Mouse (Mus musculus) neural tube, embryonic 11.5 days (tissue): Measurements from ENCODE around the gene Pidd1. TPM values are rescaled to one million over a fixed set of nuclear protein-coding genes. Genes with fewer than 3 reads are reported as not detected.
A peak's percentile ranks its signal among the peaks of the same experiment; 100 is the strongest.

Experiments used
- ATAC-seq: fragments of 200-750 bp; cut with Nextera tagmentation; 2 replicates; pipeline ENCODE4 v1.8.0; 2017; ENCODE audit warnings: moderate number of reproducible peaks, mild to moderate bottlenecking, moderate TSS enrichment, moderate library complexity; ENCODE audit not compliant: insufficient read depth, low FRiP score, low TSS enrichment
- DNase-seq: peaks from one replicate; pipeline ENCODE4 v3.0.0-alpha.2; 2015; ENCODE audit warnings: low spot score
- H3K27ac ChIP-seq: fragments of 300-500 bp; sonication (generic); 2 replicates; pipeline ENCODE4 v1.5.1; 2014; ENCODE audit warnings: low read depth, mild to moderate bottlenecking, low read length
- H3K27me3 ChIP-seq: fragments of 300-500 bp; sonication (generic); 2 replicates; pipeline ENCODE4 v1.6.1; 2014; ENCODE audit warnings: mild to moderate bottlenecking, low read length, mixed read lengths; ENCODE audit not compliant: control insufficient read depth, insufficient read depth
- H3K36me3 ChIP-seq: fragments of 300-500 bp; sonication (generic); 2 replicates; pipeline ENCODE4 v1.6.1; 2014; ENCODE audit warnings: mild to moderate bottlenecking, low read length, moderate library complexity, mixed read lengths; ENCODE audit not compliant: control insufficient read depth, insufficient read depth
- H3K4me1 ChIP-seq: fragments of 300-500 bp; sonication (generic); 2 replicates; pipeline ENCODE4 v1.6.1; 2014; ENCODE audit warnings: low read length, mixed read lengths; ENCODE audit not compliant: control insufficient read depth, insufficient read depth
- H3K4me2 ChIP-seq: fragments of 300-500 bp; sonication (generic); 2 replicates; pipeline ENCODE4 v1.6.1; 2014; ENCODE audit warnings: low read depth, mild to moderate bottlenecking, moderate library complexity
- H3K4me3 ChIP-seq: fragments of 300-500 bp; sonication (generic); 2 replicates; pipeline ENCODE4 v1.5.1; 2014; ENCODE audit warnings: low read depth, low read length
- H3K9ac ChIP-seq: fragments of 300-500 bp; sonication (generic); 2 replicates; pipeline ENCODE4 v1.6.1; 2014; ENCODE audit warnings: mild to moderate bottlenecking, low read length
- H3K9me3 ChIP-seq: fragments of 300-500 bp; sonication (generic); 2 replicates; pipeline ENCODE4 v1.6.1; 2016; ENCODE audit warnings: low read length; ENCODE audit not compliant: control insufficient read depth
- WGBS: fragments of 180-500 bp; shearing (Covaris S2); extraction: QIAGEN DNeasy Blood & Tissue Kit; methylation state at CpG from one replicate; pipeline ENCODE4 v1.1.7; 2014; 5-methylcytosine and 5-hydroxymethylcytosine counted together
- polyA plus RNA-seq: library from polyadenylated mRNA; unstranded; fragments of >200 nt; fragmentation: Nextera tagmentation; extraction: Ambion mirVana; gene quantifications from 2 replicates; pipeline ENCODE4 v1.2.1, GENCODE M21; 2014

The Pidd1 gene
- polyA plus RNA-seq, 1 experiment from 2014 or later = 9.5 TPM

DNA sequence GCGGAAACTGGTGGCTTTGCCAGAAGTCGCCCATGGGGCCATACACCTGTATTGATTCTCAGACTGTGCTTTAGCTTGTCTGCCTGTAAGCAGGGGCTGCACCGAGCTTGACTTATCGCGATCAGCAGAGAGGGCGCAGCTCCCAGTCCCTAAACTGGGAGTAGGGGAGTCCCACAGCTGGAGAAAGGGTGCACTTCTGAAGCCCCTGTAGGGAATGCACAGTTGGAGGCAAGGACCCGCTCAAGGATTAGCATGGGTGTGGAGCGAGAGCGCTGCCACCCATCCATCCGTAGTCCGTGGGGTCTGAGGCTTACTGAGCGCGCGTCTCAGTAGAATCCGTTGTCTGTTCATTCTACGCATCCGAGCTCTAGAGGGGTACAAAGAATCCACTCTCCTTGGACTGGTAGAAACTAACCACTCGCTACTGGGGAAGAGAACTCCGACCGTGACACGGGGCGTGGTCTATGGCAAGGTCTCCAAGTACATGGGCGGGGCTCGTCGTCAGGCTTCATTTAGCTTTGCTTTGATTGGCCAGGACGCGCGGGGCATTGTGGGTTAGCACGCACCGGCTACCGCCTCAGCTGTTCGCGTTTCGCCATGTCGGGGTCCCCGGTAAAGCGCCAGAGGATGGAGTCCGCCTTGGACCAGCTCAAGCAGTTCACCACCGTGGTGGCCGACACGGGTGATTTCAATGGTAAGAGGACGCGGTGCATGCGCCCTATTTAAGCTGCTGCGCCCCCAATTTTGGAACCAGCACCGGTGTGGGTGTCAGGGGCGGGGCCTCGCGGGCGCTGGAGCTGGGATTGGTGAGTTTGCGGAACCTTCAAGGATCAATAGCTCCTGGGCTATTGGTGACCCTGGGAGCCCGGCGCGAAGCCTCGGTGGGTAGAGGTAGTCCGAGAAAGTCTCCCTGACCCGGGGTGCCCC is 51.9 kb downstream of the Pidd1 start, which contains the start of gene Taldo1:
Gene Taldo1, plus strand, starts transcription at position 575 of the 927 bp plus-strand sequence.
- 2% methylated on average over 57 of the region's 57 CpGs for WGBS
- peak; percentile 96 for DNase-seq
- Histone ChIP-seq H3K4me2 (peak within 1 kb of the TSS; percentile 89), H3K4me3 (peak within 1 kb of the TSS; percentile 56), H3K36me3 (no peaks in the 10 kb centered on the region), H3K9ac (peak within 1 kb of the TSS; percentile 75), H3K4me1 (peaks cover 12% of the 10 kb centered on the region), H3K9me3 (no peaks in the 10 kb centered on the region), H3K27ac (peak within 1 kb of the TSS; percentile 57; the same call in 1 of the 2 replicates), H3K27me3 (no peaks in the 10 kb centered on the region)
- ATAC-seq = peak; percentile 91

DNA sequence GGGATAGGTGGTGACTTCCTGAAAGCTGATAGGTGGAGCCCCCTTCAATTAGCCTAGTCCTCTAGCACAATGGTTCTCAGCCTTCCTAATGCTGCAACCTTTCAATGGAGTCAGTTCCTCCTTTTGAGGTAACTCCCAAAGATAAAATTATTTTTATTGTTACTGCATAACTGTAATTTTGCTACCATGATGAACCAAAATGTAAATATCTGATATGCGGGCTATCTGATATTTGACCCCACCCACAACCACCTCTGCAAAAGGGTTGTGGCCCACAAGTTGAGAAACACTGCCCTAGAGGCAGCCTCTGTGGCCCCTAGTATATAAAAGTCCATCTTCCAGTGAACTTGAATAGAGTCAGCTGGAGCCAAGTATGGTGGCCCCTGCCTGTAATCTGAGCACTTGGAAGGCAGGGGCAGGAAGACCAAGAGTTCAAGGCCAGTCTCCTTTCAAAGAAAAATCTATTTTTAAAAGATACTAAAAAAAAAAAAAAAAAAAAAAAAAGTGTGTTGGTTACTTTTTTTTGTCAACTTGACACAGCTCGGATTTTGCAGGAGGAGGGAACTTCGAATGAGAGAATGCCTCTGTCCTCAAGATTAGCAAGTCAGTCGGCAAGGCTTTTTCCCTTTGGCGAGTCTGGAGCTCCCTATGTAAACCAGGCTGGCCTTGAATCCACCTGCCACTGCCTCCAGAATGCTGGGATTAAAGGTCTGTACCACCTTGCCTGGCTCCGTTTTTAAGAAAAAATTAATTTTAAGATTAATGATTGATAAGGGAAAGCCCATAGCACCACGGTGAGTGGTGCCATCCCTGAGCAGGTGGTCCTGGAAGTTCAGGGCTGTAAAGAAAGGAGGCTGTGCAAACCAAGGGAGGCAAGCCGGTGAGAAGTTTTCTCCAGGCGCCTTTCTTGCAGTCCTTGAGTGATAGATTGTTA is 53.2 kb downstream of the Pidd1 start:
- Histone ChIP-seq H3K36me3 (no peaks in the 10 kb centered on the region), H3K27ac (no peak overlapping the region), H3K27me3 (no peaks in the 10 kb centered on the region), H3K9me3 (no peaks in the 10 kb centered on the region), H3K4me3 (no peak overlapping the region), H3K9ac (no peak overlapping the region), H3K4me2 (no peak overlapping the region), H3K4me1 (peaks cover 12% of the 10 kb centered on the region)
- ATAC-seq = no peak
- 60% methylated on average over 9 of the region's 9 CpGs for WGBS
- no peak for DNase-seq

DNA sequence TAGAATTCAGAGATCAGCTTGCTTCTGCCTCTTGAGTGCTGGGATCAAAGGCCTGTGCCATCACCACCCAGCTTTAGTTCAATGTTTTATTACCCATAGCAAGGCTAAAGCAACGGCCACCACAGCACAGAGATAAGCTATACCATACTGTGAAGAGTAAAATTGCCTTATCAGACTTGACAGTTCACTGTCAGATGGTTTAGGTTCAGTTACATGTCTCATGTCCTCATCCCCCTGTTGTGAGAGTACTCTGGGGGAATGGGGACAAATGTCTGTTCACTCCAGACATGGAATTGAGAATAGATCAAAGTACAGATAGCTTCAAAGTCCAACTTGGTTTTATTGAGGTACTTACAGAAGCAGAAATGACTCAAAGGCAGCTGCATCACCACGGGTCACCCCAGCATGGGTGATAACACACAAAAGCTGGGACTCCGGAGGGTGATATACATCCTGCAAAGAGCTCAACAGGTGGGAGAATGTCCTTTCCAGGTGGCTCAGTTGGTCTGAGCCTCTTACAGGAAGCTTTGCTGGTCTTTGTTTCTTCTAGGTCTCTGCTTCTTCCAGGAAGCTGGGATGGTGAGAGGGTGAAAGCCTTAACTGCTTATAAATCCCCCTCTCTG is 55.2 kb downstream of the Pidd1 start:
- Histone ChIP-seq H3K4me1 (peaks cover 12% of the 10 kb centered on the region), H3K27me3 (no peaks in the 10 kb centered on the region), H3K36me3 (no peaks in the 10 kb centered on the region), H3K4me3 (no peak overlapping the region), H3K4me2 (no peak overlapping the region), H3K9ac (no peak overlapping the region), H3K9me3 (no peaks in the 10 kb centered on the region), H3K27ac (no peak overlapping the region)
- WGBS = 43% methylated on average over 3 of the region's 3 CpGs
- DNase-seq (no peak), ATAC-seq (no peak)

Other genes with a start within 250 kb of the Pidd1 start
- gene Lrrc56, start 249.9 kb downstream of the Pidd1 start, polyA plus RNA-seq = 9.1 and 9.5 TPM in 2 replicates
- 1.9 and 2.0 TPM in 2 replicates for gene Lmntd2, start 229.9 kb downstream of the Pidd1 start, polyA plus RNA-seq
- gene Rassf7, start 228.2 kb downstream of the Pidd1 start, polyA plus RNA-seq = 34.4 and 45.7 TPM in 2 replicates
- 90.3 and 93.3 TPM in 2 replicates for gene Phrf1, start 215.2 kb downstream of the Pidd1 start, polyA plus RNA-seq
- 0.56 and 0.78 TPM in 2 replicates for gene Irf7, start 177.5 kb downstream of the Pidd1 start, polyA plus RNA-seq
- not detected in 2 replicates for gene Cdhr5, start 167.2 kb downstream of the Pidd1 start, polyA plus RNA-seq
- gene Sct, start 164.9 kb downstream of the Pidd1 start, polyA plus RNA-seq = 13.2 and 13.7 TPM in 2 replicates
- gene Drd4, start 152.0 kb downstream of the Pidd1 start, polyA plus RNA-seq = 0.43 and 0.61 TPM in 2 replicates
- gene Deaf1, start 116.3 kb downstream of the Pidd1 start, polyA plus RNA-seq = 72.3 and 90.1 TPM in 2 replicates
- 29.3 and 32.6 TPM in 2 replicates for gene Tmem80, start 116.3 kb downstream of the Pidd1 start, polyA plus RNA-seq
- 2.2 TPM in 2 replicates for gene Eps8l2, start 105.1 kb downstream of the Pidd1 start, polyA plus RNA-seq
- 359 and 371 TPM in 2 replicates for gene Taldo1, start 51.8 kb downstream of the Pidd1 start, polyA plus RNA-seq
- 44.1 and 46.0 TPM in 2 replicates for gene Gatd1, start 29.9 kb downstream of the Pidd1 start, polyA plus RNA-seq
- 8.8 and 13.9 TPM in 2 replicates for gene Cend1, start 14.5 kb downstream of the Pidd1 start, polyA plus RNA-seq
- 45.2 and 45.8 TPM in 2 replicates for gene Slc25a22, start 6.1 kb downstream of the Pidd1 start, polyA plus RNA-seq
- gene Rplp2, start 3.3 kb upstream of the Pidd1 start, polyA plus RNA-seq = 898 and 979 TPM in 2 replicates
- gene Pnpla2, start 11.2 kb upstream of the Pidd1 start, polyA plus RNA-seq = 14.8 and 17.6 TPM in 2 replicates
- 2.8 and 6.4 TPM in 2 replicates for gene Cracr2b, start 17.1 kb upstream of the Pidd1 start, polyA plus RNA-seq
- 44.3 and 52.2 TPM in 2 replicates for gene Cd151, start 23.4 kb upstream of the Pidd1 start, polyA plus RNA-seq
- 76.9 and 79.2 TPM in 2 replicates for gene Polr2l, start 31.1 kb upstream of the Pidd1 start, polyA plus RNA-seq
- gene Tspan4, start 31.2 kb upstream of the Pidd1 start, polyA plus RNA-seq = 32.4 and 35.8 TPM in 2 replicates
- 28.2 and 32.9 TPM in 2 replicates for gene Chid1, start 95.8 kb upstream of the Pidd1 start, polyA plus RNA-seq
- 89.6 and 100 TPM in 2 replicates for gene Ap2a2, start 118.1 kb upstream of the Pidd1 start, polyA plus RNA-seq
- 0.19 and 0.20 TPM in 2 replicates for gene Muc6, start 211.3 kb upstream of the Pidd1 start, polyA plus RNA-seq
- gene Muc2, start 246.3 kb upstream of the Pidd1 start, polyA plus RNA-seq = 0.54 TPM in 1 of 2 replicates, not detected in the other